Mouse (Mus musculus): ENCODE data around the gene Kcng1.

- TF ChIP-seq CTCF (IDR thresholded peaks at IDR 0.05; ENCODE audit: low read depth) (no peak), EP300 (IDR thresholded peaks at IDR 0.05; ENCODE audit: low read depth) (no peak)
Observed at GRCm38 (mm10) chr2:168253822-168254221, 27.7 kb downstream of the Kcng1 start.

Data from liver, embryonic 14.5 days (tissue).